Mouse (Mus musculus) liver, embryonic 12.5 days (tissue): ENCODE data around the gene Rora. TPM values are rescaled to one million over a fixed set of nuclear protein-coding genes. Genes with fewer than 3 reads are reported as not detected.
A peak's percentile ranks its signal among the peaks of the same experiment; 100 is the strongest.

ENCODE experiments used
- ATAC-seq: fragments of 200-750 bp; cut with Nextera tagmentation; 2 replicates; pipeline ENCODE4 v1.8.0; 2017; ENCODE audit warnings: moderate number of reproducible peaks, mild to moderate bottlenecking, moderate library complexity
- H3K27ac ChIP-seq: fragments of 300-500 bp; sonication (generic); 2 replicates; pipeline ENCODE4 v1.5.1; 2016; ENCODE audit warnings: mild to moderate bottlenecking
- H3K27me3 ChIP-seq: fragments of 300-500 bp; sonication (generic); replicated peaks from 2 replicates; pipeline ENCODE4 v1.6.1; 2016; ENCODE audit warnings: mild to moderate bottlenecking, moderate library complexity
- H3K36me3 ChIP-seq: fragments of 300-500 bp; sonication (generic); 2 replicates; pipeline ENCODE4 v1.6.1; 2016; ENCODE audit warnings: mild to moderate bottlenecking, moderate library complexity
- H3K4me1 ChIP-seq: fragments of 300-500 bp; sonication (generic); 2 replicates; pipeline ENCODE4 v1.6.1; 2016
- H3K4me2 ChIP-seq: fragments of 300-500 bp; sonication (generic); 2 replicates; pipeline ENCODE4 v1.6.1; 2016; ENCODE audit warnings: mild to moderate bottlenecking, moderate library complexity
- H3K4me3 ChIP-seq: fragments of 300-500 bp; sonication (generic); 2 replicates; pipeline ENCODE4 v1.5.1; 2016; ENCODE audit warnings: mild to moderate bottlenecking, moderate library complexity
- H3K9ac ChIP-seq: fragments of 300-500 bp; sonication (generic); 2 replicates; pipeline ENCODE4 v1.6.1; 2016; ENCODE audit warnings: mild to moderate bottlenecking, moderate library complexity
- H3K9me3 ChIP-seq: fragments of 300-500 bp; sonication (generic); replicated peaks from 2 replicates; pipeline ENCODE4 v1.6.1; 2016; ENCODE audit warnings: mild to moderate bottlenecking, moderate library complexity
- WGBS: fragments of 180-500 bp; shearing (Covaris S2); methylation state at CpG from one replicate; pipeline ENCODE4 v1.1.7; 2016; ENCODE audit not compliant: insufficient replicate concordance; 5-methylcytosine and 5-hydroxymethylcytosine counted together
- polyA plus RNA-seq: library from polyadenylated mRNA; unstranded; fragments of >200 nt; fragmentation: Nextera tagmentation; extraction: Ambion mirVana; gene quantifications from 2 replicates; pipeline ENCODE4 v1.2.1, GENCODE M21; 2016

The Rora gene
- polyA plus RNA-seq, 1 experiment from 2014 or later: 2.4 TPM

GRCm38 (mm10) chr9:68944026-68944425, 290.4 kb downstream of the Rora start:
- WGBS: 66% methylated on average over 3 of the region's 3 CpGs
- ATAC-seq: no peak
- Histone ChIP-seq H3K27me3 (no peaks in the 10 kb centered on the region), H3K4me3 (no peak overlapping the region), H3K27ac (no peak overlapping the region), H3K4me2 (no peak overlapping the region), H3K9ac (no peak overlapping the region), H3K36me3 (no peaks in the 10 kb centered on the region), H3K4me1 (no peaks in the 10 kb centered on the region), H3K9me3 (no peaks in the 10 kb centered on the region)

GRCm38 (mm10) chr9:68947707-68948106, 294.1 kb downstream of the Rora start:
- no peak overlapping the region for H3K4me3 ChIP-seq
- H3K36me3 ChIP-seq: no peaks in the 10 kb centered on the region
- H3K27ac ChIP-seq: no peak overlapping the region
- no peak for ATAC-seq
- no peaks in the 10 kb centered on the region for H3K27me3 ChIP-seq
- H3K9me3 ChIP-seq: no peaks in the 10 kb centered on the region
- H3K9ac ChIP-seq: no peak overlapping the region
- H3K4me1 ChIP-seq: no peaks in the 10 kb centered on the region
- H3K4me2 ChIP-seq: no peak overlapping the region
- WGBS: 62% methylated on average over 6 of the region's 6 CpGs

- 69% methylated on average over 3 of the region's 3 CpGs for WGBS
Measured at GRCm38 (mm10) chr9:68948141-68948540, 294.6 kb downstream of the Rora start.

GRCm38 (mm10) chr9:68956210-68956874, 302.8 kb downstream of the Rora start:
- ATAC-seq: no peak
- WGBS: 43% methylated on average over 12 of the region's 12 CpGs

More at GRCm38 (mm10) chr9:68948141-68948540, 294.6 kb downstream of the Rora start:
- Histone ChIP-seq H3K9me3 (no peaks in the 10 kb centered on the region), H3K9ac (no peak overlapping the region), H3K4me1 (no peaks in the 10 kb centered on the region), H3K4me2 (no peak overlapping the region), H3K4me3 (no peak overlapping the region), H3K27ac (no peak overlapping the region), H3K27me3 (no peaks in the 10 kb centered on the region), H3K36me3 (no peaks in the 10 kb centered on the region)
- no peak for ATAC-seq

GRCm38 (mm10) chr9:68956938-68957573, 303.5 kb downstream of the Rora start:
- no peak for ATAC-seq
- whole genome bisulfite sequencing: 45% methylated on average over 5 of the region's 5 CpGs

More at GRCm38 (mm10) chr9:68956210-68956874, 302.8 kb downstream of the Rora start:
- 0 out of 2 replicates have a peak overlapping the region, but pooled peaks have one; percentile 25 for H3K27ac ChIP-seq
- no peak overlapping the region for H3K4me2 ChIP-seq
- no peaks in the 10 kb centered on the region for H3K36me3 ChIP-seq
- no peaks in the 10 kb centered on the region for H3K9me3 ChIP-seq
- no peak overlapping the region for H3K9ac ChIP-seq
- H3K4me3 ChIP-seq: no peak overlapping the region
- H3K4me1 ChIP-seq: no peaks in the 10 kb centered on the region
- no peaks in the 10 kb centered on the region for H3K27me3 ChIP-seq

GRCm38 (mm10) chr9:68957793-68958192, 304.2 kb downstream of the Rora start:
- no peaks in the 10 kb centered on the region for H3K4me1 ChIP-seq
- H3K4me2 ChIP-seq: no peak overlapping the region
- H3K4me3 ChIP-seq: no peak overlapping the region
- no peak overlapping the region for H3K27ac ChIP-seq
- ATAC-seq: no peak
- no peaks in the 10 kb centered on the region for H3K9me3 ChIP-seq
- H3K36me3 ChIP-seq: no peaks in the 10 kb centered on the region
- 67% methylated on average over 3 of the region's 3 CpGs for WGBS
- no peak overlapping the region for H3K9ac ChIP-seq
- H3K27me3 ChIP-seq: no peaks in the 10 kb centered on the region

More at GRCm38 (mm10) chr9:68956938-68957573, 303.5 kb downstream of the Rora start:
- H3K36me3 ChIP-seq: no peaks in the 10 kb centered on the region
- H3K4me1 ChIP-seq: no peaks in the 10 kb centered on the region
- H3K27me3 ChIP-seq: no peaks in the 10 kb centered on the region
- no peak overlapping the region for H3K4me3 ChIP-seq
- H3K27ac ChIP-seq: no peak overlapping the region
- H3K4me2 ChIP-seq: no peak overlapping the region
- no peaks in the 10 kb centered on the region for H3K9me3 ChIP-seq
- no peak overlapping the region for H3K9ac ChIP-seq

GRCm38 (mm10) chr9:68958919-68959318, 305.3 kb downstream of the Rora start:
- no peak for ATAC-seq
- no peak overlapping the region for H3K9ac ChIP-seq
- 63% methylated on average over 5 of the region's 5 CpGs for WGBS
- no peak overlapping the region for H3K4me2 ChIP-seq
- H3K9me3 ChIP-seq: no peaks in the 10 kb centered on the region
- H3K4me1 ChIP-seq: no peaks in the 10 kb centered on the region
- H3K4me3 ChIP-seq: no peak overlapping the region
- no peaks in the 10 kb centered on the region for H3K27me3 ChIP-seq
- no peak overlapping the region for H3K27ac ChIP-seq
- H3K36me3 ChIP-seq: no peaks in the 10 kb centered on the region

GRCm38 (mm10) chr9:68963898-68964297, 310.3 kb downstream of the Rora start:
- Histone ChIP-seq H3K36me3 (no peaks in the 10 kb centered on the region), H3K9ac (no peak overlapping the region), H3K4me1 (0 out of 2 replicates have a peak, but pooled peaks cover 1% of the 10 kb centered on the region), H3K9me3 (no peaks in the 10 kb centered on the region), H3K4me2 (no peak overlapping the region), H3K27ac (no peak overlapping the region), H3K27me3 (no peaks in the 10 kb centered on the region), H3K4me3 (no peak overlapping the region)
- WGBS: 79% methylated on average over 5 of the region's 5 CpGs
- no peak for ATAC-seq

GRCm38 (mm10) chr9:68966540-68966939, 313.0 kb downstream of the Rora start:
- Histone ChIP-seq H3K4me3 (no peak overlapping the region), H3K27ac (no peak overlapping the region), H3K9ac (no peak overlapping the region), H3K36me3 (no peaks in the 10 kb centered on the region), H3K9me3 (no peaks in the 10 kb centered on the region), H3K4me1 (0 out of 2 replicates have a peak, but pooled peaks cover 4% of the 10 kb centered on the region), H3K4me2 (no peak overlapping the region), H3K27me3 (no peaks in the 10 kb centered on the region)
- ATAC-seq: no peak
- 47% methylated on average over 13 of the region's 13 CpGs for WGBS

- Histone ChIP-seq H3K27me3 (no peaks in the 10 kb centered on the region), H3K4me3 (no peak overlapping the region), H3K4me1 (0 out of 2 replicates have a peak, but pooled peaks cover 4% of the 10 kb centered on the region), H3K27ac (no peak overlapping the region), H3K9me3 (no peaks in the 10 kb centered on the region), H3K4me2 (no peak overlapping the region), H3K36me3 (no peaks in the 10 kb centered on the region), H3K9ac (no peak overlapping the region)
- no peak for ATAC-seq
- WGBS: 75% methylated on average over 6 of the region's 6 CpGs
Measured at GRCm38 (mm10) chr9:68970074-68970473, 316.5 kb downstream of the Rora start.

- 60% methylated on average over 7 of the region's 7 CpGs for WGBS
- Histone ChIP-seq H3K9ac (no peak overlapping the region), H3K27me3 (no peaks in the 10 kb centered on the region), H3K36me3 (no peaks in the 10 kb centered on the region), H3K4me3 (no peak overlapping the region), H3K9me3 (no peaks in the 10 kb centered on the region), H3K27ac (no peak overlapping the region), H3K4me1 (0 out of 2 replicates have a peak, but pooled peaks cover 4% of the 10 kb centered on the region), H3K4me2 (no peak overlapping the region)
- no peak for ATAC-seq
Measured at GRCm38 (mm10) chr9:68972277-68972676, 318.7 kb downstream of the Rora start.

- Histone ChIP-seq H3K9me3 (no peaks in the 10 kb centered on the region), H3K36me3 (no peaks in the 10 kb centered on the region), H3K9ac (no peak overlapping the region), H3K27ac (no peak overlapping the region), H3K27me3 (0 out of 2 replicates have a peak, but pooled peaks cover 5% of the 10 kb centered on the region), H3K4me1 (no peaks in the 10 kb centered on the region), H3K4me3 (no peak overlapping the region), H3K4me2 (no peak overlapping the region)
- no peak for ATAC-seq
- 68% methylated on average over 2 of the region's 2 CpGs for WGBS
Measured at GRCm38 (mm10) chr9:68974517-68974916, 320.9 kb downstream of the Rora start.
